Mouse (Mus musculus) effector memory CD4-positive, alpha-beta T cell, adult 5 months (primary cell): ENCODE measurements around the gene Camsap1. TPM values are rescaled to one million over a fixed set of nuclear protein-coding genes. Genes with fewer than 3 reads are reported as not detected.

Source experiments
- polyA plus RNA-seq: library from polyadenylated mRNA; unstranded; fragments of 100-300 nt; shearing (Covaris generic); gene quantifications from one replicate; pipeline ENCODE4 v1.2.1, GENCODE M21; 2017

The Camsap1 gene
- 19.5 TPM for polyA plus RNA-seq

DNA sequence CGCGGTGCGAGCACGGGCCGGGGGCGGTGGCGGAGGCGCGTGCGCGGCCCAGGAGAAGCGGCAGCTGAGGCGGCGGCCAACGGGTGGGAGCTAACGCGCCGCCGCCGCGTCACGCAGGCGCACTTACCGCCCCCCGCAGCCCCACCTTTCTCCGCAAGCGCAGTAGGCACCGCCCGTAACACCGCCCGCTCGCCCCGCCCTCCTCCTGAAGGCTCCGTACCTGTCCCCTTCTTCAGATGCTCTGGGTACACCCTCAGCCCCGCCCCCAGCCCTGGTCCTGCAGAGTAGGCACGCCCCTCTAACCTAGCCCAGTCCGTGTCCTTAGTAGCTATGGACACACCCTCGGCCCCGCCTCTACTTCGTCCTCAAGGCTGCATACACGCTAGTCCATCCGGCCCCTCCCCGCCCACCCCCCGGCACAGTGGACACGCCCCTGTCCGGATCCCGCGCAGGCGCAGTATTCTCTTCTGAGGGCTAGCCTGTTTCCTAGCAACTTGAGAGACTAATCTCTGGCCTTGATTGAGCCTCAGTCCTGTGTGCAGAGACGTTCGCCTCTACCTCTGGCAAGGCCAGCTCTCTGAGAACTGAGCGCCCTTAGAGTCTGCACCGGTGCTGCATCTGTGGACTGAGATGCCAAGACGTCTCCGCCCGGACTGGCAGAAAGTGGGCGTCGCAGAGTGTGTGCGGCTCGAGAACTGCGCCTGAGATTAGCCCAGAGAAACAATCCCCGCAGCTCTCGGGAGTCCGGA lies at the start of gene Camsap1:
TSS of gene Camsap1 (minus strand) at position 124 of the 749 bp plus-strand sequence.

GRCm38 (mm10) chr2:26021561-26022257 lies 38.6 kb upstream of the Camsap1 start, which contains the start of gene Ubac1:
Gene Ubac1 (minus strand): TSS chr2:26021747.

Other genes with a start within 250 kb of the Camsap1 start
- not detected for gene Obp2b, start 246.3 kb downstream of the Camsap1 start, polyA plus RNA-seq
- not detected for gene Lcn3, start 217.7 kb downstream of the Camsap1 start, polyA plus RNA-seq
- gene Lcn11, start 206.3 kb downstream of the Camsap1 start, polyA plus RNA-seq = not detected
- not detected for gene Gm13539, start 201.0 kb downstream of the Camsap1 start, polyA plus RNA-seq
- not detected for gene Glt6d1, start 167.4 kb downstream of the Camsap1 start, polyA plus RNA-seq
- gene Lcn9, start 160.1 kb downstream of the Camsap1 start, polyA plus RNA-seq = not detected
- gene Sohlh1, start 136.0 kb downstream of the Camsap1 start, polyA plus RNA-seq = not detected
- not detected for gene Kcnt1, start 119.5 kb downstream of the Camsap1 start, polyA plus RNA-seq
- 49.1 TPM for gene Ubac1, start 38.5 kb upstream of the Camsap1 start, polyA plus RNA-seq
- 0.72 TPM for gene Nacc2, start 139.9 kb upstream of the Camsap1 start, polyA plus RNA-seq
- gene Lhx3, start 225.0 kb upstream of the Camsap1 start, polyA plus RNA-seq = not detected